Mouse (Mus musculus): ENCODE results near the gene Nle1. TPM values are rescaled to one million over a fixed set of nuclear protein-coding genes. Genes with fewer than 3 reads are reported as not detected.

The Nle1 gene
- polyA plus RNA-seq (2016; fragmentation: Nextera tagmentation; extraction: Ambion mirVana): 33.8 and 33.9 TPM in 2 replicates

DNA sequence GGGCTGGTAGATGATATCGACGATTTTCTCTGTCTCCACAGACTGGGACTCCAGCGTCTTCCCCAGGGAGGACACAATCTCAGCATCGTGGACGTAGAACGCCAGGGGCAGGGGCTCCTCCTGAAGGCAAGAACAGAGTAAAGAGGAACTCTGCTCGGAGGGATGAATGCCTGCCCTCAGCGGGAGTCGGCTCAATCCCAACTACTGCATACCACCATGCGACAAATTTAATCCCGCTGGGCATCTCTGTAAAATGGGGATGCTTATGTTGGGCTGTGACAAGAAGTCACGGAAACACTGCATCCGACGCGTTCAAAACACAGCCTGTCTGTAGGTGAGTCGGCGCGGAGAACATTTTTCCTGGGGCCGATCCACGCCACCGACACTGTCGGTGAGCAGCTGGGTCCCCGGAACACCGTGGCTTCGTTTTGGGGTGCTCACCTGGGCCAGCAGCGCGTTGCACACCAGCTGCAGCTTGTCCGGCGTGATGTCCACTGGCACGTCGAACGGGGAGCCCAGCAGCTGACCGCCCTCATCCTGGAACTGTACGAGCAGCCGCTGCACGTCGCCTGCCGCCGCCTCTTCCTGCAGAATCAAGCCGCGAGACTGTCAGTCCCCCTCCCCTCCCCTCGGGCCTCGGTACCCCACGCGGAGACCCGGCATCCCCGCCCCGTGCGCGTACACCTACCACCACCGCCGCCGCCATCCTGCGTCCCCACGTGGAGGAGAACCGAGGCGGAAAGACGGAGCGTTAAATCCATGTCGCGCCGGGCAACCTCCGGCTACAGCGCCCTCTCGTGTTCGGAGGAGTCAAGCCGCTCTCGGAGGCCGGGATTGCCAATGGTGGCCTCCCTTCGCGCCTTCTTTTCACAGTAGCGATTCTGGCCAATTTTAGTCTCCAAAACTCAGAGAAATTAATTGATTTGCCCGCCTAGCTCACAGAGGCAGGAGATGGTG is at the start of gene Nle1:
TSS of gene Nle1 (minus strand) at position 761 of the 957 bp plus-strand sequence.
- H3K9ac ChIP-seq (replicated peaks): peak within 1 kb of the TSS; percentile 69
- H3K4me3 ChIP-seq: peak within 1 kb of the TSS; percentile 82
- H3K27ac ChIP-seq (replicated peaks): no peak within 1 kb of the TSS
- H3K36me3 ChIP-seq: peaks cover 34% of the 10 kb centered on the region
- 2% methylated on average over 62 of the region's 73 CpGs for WGBS
- peaks cover 23% of the 10 kb centered on the region for H3K27me3 ChIP-seq
- peak within 1 kb of the TSS; percentile 77 for H3K4me2 ChIP-seq (replicated peaks)
- peak; percentile 83 for ATAC-seq (ENCODE audit: low FRiP score, low read depth)
- H3K9me3 ChIP-seq: no peaks in the 10 kb centered on the region
- peaks cover 11% of the 10 kb centered on the region for H3K4me1 ChIP-seq

DNA sequence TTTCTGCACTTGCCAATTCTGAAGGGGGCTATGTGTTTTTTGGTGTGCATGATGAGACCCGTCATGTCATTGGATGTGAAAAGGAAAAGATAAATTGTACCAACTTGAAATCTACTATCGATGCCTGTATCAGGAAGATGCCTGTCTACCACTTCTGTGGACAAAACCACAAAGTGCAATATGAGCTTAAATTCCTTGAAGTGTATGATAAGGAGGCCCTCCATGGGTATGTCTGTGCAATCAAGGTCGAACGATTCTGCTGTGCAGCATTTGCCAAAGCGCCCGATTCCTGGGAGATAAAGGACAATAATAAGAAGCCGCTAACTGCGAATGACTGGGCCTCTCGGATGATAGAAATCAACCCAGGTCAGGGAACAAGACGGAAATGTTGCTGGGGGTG is 48.7 kb upstream of the Nle1 start:
- H3K9me3 ChIP-seq: no peaks in the 10 kb centered on the region
- ATAC-seq (ENCODE audit: low FRiP score, low read depth): no peak
- H3K4me1 ChIP-seq: 0 out of 2 replicates have a peak, but pooled peaks cover 2% of the 10 kb centered on the region
- H3K27ac ChIP-seq (replicated peaks): no peak overlapping the region
- no peaks in the 10 kb centered on the region for H3K36me3 ChIP-seq
- no peak overlapping the region for H3K4me3 ChIP-seq
- H3K4me2 ChIP-seq (replicated peaks): no peak overlapping the region
- WGBS: 81% methylated on average over 10 of the region's 10 CpGs
- H3K27me3 ChIP-seq: peaks cover 25% of the 10 kb centered on the region
- no peak overlapping the region for H3K9ac ChIP-seq (replicated peaks)

DNA sequence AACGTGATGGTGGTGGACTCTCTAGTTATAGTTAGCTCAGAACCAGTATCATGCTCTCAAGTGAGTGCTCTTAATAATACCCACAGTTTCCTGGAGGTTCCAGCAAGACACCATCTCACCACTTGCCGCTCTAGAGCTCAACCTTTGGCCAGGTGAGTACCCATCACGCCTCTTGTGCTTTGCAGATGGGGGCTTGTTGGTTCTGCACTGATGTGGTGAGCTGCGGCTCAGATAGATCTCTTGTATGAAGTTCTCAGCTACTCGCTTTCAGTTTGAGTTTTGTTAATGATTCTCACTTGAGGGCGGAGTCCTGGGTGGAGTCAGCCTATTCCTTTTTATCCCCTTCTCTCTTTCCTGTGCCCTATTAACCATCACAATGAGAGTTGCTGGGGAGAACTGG is 46.4 kb upstream of the Nle1 start:
- Histone ChIP-seq H3K27me3 (peaks cover 41% of the 10 kb centered on the region), H3K4me2 (replicated peaks) (no peak overlapping the region), H3K4me1 (0 out of 2 replicates have a peak, but pooled peaks cover 6% of the 10 kb centered on the region), H3K36me3 (no peaks in the 10 kb centered on the region), H3K9me3 (no peaks in the 10 kb centered on the region), H3K4me3 (no peak overlapping the region), H3K27ac (replicated peaks) (no peak overlapping the region), H3K9ac (replicated peaks) (no peak overlapping the region)
- WGBS: 81% methylated on average over 6 of the region's 6 CpGs
- no peak for ATAC-seq (ENCODE audit: low FRiP score, low read depth)

DNA sequence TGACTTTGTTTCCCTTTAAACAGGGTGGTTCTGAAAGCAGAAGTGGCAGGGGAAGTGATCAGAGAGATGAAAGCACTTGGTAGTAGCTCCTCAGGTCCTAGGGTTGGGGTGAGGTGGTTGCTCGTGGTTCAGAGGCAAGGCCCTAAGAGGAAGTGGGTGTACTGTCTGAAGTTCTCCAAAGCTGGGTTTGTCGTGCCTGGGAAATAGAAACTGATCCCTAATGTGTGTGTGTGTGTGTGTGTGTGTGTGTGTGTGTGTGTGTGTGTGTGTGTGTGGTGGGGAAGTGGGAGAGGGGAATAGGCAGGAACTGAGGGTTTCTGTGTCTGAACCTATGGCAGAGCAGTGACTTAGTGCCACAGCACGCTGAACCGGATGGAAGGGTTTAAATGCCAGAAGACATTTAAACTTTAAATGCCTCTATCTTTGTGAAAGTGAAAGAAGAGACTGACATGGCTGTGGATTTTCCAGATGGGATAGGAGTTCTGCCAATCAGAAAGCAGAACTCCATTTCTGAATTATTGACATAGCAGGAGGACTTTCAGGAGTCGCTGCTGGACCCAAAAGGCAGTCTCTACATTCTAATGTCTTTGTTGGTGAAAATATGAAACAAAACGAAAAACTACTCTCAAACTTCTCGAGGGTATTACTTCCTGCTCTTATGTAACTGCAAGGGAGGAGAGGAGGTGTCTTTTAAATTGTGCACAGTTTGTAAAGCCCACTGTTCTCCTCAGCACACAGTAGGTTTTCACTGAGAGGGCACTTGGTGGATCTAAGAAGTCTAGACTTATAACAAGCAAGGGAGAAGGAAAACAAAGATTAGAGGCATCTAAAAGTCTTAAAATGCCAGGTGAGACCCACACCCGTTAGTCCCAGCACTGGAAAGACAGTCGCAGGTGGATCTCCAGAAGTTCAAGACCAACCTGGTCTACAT is 44.7 kb upstream of the Nle1 start:
- H3K27me3 ChIP-seq: peaks cover 54% of the 10 kb centered on the region
- H3K36me3 ChIP-seq: no peaks in the 10 kb centered on the region
- no peaks in the 10 kb centered on the region for H3K9me3 ChIP-seq
- H3K4me1 ChIP-seq: 0 out of 2 replicates have a peak, but pooled peaks cover 6% of the 10 kb centered on the region
- 71% methylated on average over 9 of the region's 9 CpGs for WGBS
- no peak overlapping the region for H3K27ac ChIP-seq (replicated peaks)
- no peak overlapping the region for H3K4me2 ChIP-seq (replicated peaks)
- H3K9ac ChIP-seq (replicated peaks): no peak overlapping the region
- H3K4me3 ChIP-seq: no peak overlapping the region
- ATAC-seq (ENCODE audit: low FRiP score, low read depth): no peak

DNA sequence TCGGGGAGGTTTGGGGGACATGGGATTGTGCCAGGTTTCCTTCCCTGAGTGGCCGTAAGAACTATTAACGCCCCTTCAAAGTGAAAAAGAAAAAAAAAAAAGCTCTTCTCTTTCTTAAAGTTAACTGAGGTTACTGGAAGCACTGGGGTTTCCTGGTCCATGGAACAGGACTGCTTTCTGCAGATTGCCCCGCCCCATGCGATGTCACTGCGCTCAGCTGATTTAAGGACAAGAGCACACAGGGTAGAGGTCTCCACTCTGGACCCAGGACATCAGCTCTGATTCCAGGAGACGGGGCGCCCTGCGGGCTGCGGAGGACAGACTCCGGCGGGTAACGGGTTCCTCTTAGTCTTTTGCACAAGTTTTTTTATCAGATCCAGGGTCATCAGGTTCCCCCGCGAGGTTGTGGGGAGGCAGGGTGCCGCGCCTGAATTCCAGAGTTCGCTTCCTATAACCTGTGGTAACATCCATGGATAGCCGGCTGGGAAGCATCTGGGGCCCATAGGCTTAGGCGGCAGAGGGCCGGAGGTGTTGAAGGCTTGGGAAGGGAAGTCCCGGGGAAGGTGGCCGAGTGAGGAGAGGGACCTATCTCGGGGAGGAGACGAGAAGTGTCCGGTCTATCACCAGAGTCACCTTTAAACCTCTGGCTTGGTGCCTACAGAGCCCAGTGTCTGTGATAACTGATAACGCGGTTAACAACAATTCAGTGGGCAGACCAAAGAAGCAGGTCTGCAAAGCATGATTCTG is 43.8 kb upstream of the Nle1 start:
- WGBS: 8% methylated on average over 28 of the region's 28 CpGs
- Histone ChIP-seq H3K4me3 (no peak overlapping the region), H3K36me3 (no peaks in the 10 kb centered on the region), H3K9ac (replicated peaks) (no peak overlapping the region), H3K4me1 (0 out of 2 replicates have a peak, but pooled peaks cover 6% of the 10 kb centered on the region), H3K27me3 (peaks cover 60% of the 10 kb centered on the region), H3K4me2 (replicated peaks) (peak overlapping the region; percentile 21; the same call in 1 of the 2 replicates), H3K9me3 (no peaks in the 10 kb centered on the region), H3K27ac (replicated peaks) (no peak overlapping the region)
- ATAC-seq (ENCODE audit: low FRiP score, low read depth): no peak

DNA sequence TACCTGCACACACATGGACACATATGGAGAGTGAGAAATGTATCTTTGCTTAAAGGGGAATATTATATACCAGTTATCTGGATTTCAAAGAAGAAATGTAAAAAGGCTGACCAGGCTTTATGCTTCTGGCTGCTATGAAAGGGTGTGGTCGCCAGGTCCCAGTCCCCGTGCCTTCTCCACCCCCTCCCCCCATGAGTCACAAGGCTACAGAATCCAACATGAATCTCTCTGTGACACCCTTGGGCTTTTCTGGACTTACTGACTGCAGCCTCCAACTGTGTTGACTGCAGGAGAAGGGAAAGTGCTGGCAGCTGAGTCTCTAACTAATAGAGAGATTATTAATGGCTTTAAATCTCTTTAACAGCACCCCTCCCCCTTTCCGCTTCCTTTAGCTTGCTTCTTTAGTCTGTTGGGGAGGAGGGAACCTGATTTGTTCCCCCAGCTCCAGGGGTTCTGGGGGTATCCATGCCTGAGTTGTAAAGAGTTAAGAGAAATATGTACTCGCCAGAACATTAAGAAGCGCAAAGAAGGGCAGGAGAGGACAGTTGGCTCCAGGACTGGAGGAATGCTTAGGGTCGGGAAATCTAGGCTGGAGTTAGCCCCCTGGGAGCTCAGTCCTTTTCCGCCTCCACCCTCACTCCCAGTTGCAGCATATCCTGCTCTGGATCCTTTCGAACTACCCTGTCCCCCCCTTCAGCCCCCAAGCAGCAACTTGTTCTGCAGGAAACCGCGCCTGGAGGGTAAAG is 42.7 kb upstream of the Nle1 start, which contains the start of gene Slfn5:
TSS of gene Slfn5 (plus strand) at position 614 of the 746 bp plus-strand sequence.
- Histone ChIP-seq H3K4me3 (no peak within 1 kb of the TSS), H3K9me3 (no peaks in the 10 kb centered on the region), H3K4me2 (replicated peaks) (peak within 1 kb of the TSS; percentile 21; the same call in 1 of the 2 replicates), H3K4me1 (0 out of 2 replicates have a peak, but pooled peaks cover 6% of the 10 kb centered on the region), H3K36me3 (no peaks in the 10 kb centered on the region), H3K27ac (replicated peaks) (no peak within 1 kb of the TSS), H3K27me3 (peaks cover 64% of the 10 kb centered on the region), H3K9ac (replicated peaks) (no peak within 1 kb of the TSS)
- no peak for ATAC-seq (ENCODE audit: low FRiP score, low read depth)
- 10% methylated on average over 10 of the region's 10 CpGs for WGBS

DNA sequence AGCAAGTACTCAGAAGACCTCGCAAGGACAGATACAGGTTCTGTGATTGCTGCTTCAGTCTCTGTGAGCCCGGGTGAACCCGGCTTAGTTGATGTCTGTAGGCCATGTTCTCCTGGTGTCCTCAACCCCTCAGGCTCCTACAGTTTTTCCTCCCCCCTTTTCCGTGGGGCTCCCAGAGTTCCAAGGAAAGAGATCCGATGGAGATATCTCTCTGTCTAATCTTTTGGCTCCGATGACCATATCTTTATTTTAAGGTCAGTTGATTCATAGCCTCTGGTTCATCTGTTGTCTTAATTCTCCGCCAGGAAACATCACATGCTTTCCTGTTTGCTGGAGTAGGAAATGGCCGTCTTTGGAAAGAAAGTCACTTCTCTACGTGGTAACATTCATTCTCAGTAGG is 40.8 kb upstream of the Nle1 start:
- Histone ChIP-seq H3K4me1 (0 out of 2 replicates have a peak, but pooled peaks cover 6% of the 10 kb centered on the region), H3K4me3 (no peak overlapping the region), H3K9me3 (no peaks in the 10 kb centered on the region), H3K27ac (replicated peaks) (no peak overlapping the region), H3K9ac (replicated peaks) (no peak overlapping the region), H3K4me2 (replicated peaks) (no peak overlapping the region), H3K36me3 (no peaks in the 10 kb centered on the region), H3K27me3 (peaks cover 64% of the 10 kb centered on the region)
- ATAC-seq (ENCODE audit: low FRiP score, low read depth): no peak
- WGBS: 90% methylated on average over 9 of the region's 9 CpGs

DNA sequence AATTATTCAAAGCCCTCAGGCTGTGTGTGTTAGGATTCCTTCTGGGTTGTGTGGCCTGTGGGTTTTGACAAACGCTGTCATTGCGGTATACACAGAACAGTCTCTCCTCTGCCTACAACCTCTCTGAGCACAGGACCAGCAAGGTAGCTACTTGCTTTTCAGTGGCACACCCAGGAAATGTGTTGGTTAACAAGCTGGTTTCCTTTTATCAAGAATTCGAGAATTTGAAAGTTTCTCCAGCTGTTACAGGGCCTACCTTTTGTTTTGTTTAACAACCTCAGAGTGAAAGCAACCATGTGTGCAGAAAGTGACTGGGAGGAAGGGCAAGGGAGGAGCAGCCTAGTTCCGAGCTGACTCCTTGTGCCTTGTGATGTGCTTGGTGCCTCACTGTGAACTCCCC is 39.2 kb upstream of the Nle1 start:
- no peak overlapping the region for H3K9ac ChIP-seq (replicated peaks)
- WGBS: 49% methylated on average over 4 of the region's 4 CpGs
- no peak for ATAC-seq (ENCODE audit: low FRiP score, low read depth)
- H3K36me3 ChIP-seq: no peaks in the 10 kb centered on the region
- no peaks in the 10 kb centered on the region for H3K9me3 ChIP-seq
- 0 out of 2 replicates have a peak, but pooled peaks cover 6% of the 10 kb centered on the region for H3K4me1 ChIP-seq
- H3K27ac ChIP-seq (replicated peaks): no peak overlapping the region
- H3K4me2 ChIP-seq (replicated peaks): no peak overlapping the region
- no peak overlapping the region for H3K4me3 ChIP-seq
- H3K27me3 ChIP-seq: peaks cover 50% of the 10 kb centered on the region

DNA sequence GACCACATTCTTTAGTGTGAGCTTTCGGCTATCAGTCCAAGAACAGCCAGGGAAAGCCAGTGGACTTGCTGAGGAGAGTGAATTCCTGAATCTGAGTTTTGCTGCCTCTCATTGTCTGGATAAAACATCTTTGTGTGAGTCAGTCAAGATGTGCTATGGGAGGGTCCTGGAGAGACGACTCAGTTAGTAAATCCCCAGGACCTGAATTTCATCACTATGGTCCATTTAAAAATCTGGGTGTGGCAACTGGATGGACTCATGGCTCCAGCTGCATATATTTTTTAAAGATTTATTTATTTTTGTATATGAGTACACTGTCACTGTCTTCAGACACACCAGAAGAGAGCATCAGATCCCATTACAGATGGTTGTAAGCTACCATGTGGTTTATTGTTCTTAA is 37.4 kb upstream of the Nle1 start:
- H3K4me2 ChIP-seq (replicated peaks): no peak overlapping the region
- H3K4me1 ChIP-seq: no peaks in the 10 kb centered on the region
- peaks cover 32% of the 10 kb centered on the region for H3K27me3 ChIP-seq
- no peaks in the 10 kb centered on the region for H3K9me3 ChIP-seq
- 70% methylated on average over 2 of the region's 2 CpGs for WGBS
- no peak overlapping the region for H3K4me3 ChIP-seq
- no peak for ATAC-seq (ENCODE audit: low FRiP score, low read depth)
- H3K27ac ChIP-seq (replicated peaks): no peak overlapping the region
- H3K9ac ChIP-seq (replicated peaks): no peak overlapping the region
- H3K36me3 ChIP-seq: no peaks in the 10 kb centered on the region

DNA sequence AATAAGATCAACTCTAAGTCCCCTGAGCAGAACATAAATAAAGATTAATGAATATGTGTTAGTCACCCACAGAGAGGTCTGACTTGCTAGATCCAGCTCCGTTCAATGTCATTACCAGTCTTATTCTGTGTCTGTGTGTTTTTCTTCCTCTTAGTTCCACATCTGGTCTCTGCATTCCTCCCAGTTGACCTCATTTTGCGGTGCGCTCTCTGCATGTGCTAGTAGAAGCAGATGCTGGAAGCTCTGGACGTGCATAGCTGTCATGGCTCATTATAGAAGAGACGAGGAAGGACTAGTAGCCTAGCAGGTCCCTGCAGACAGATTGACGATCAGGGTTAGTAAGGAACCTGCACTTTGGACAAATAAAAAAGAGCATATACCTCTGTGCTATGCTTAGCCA is 35.1 kb upstream of the Nle1 start:
- Histone ChIP-seq H3K9ac (replicated peaks) (no peak overlapping the region), H3K36me3 (no peaks in the 10 kb centered on the region), H3K4me1 (no peaks in the 10 kb centered on the region), H3K4me2 (replicated peaks) (no peak overlapping the region), H3K9me3 (no peaks in the 10 kb centered on the region), H3K4me3 (no peak overlapping the region), H3K27me3 (peaks cover 16% of the 10 kb centered on the region), H3K27ac (replicated peaks) (no peak overlapping the region)
- 72% methylated on average over 6 of the region's 6 CpGs for WGBS
- no peak for ATAC-seq (ENCODE audit: low FRiP score, low read depth)
